Mouse (Mus musculus) intestine, postnatal 0 days (tissue): Measurements from ENCODE around the gene Tpr. TPM values are rescaled to one million over a fixed set of nuclear protein-coding genes. Genes with fewer than 3 reads are reported as not detected.

ENCODE experiments used
- ATAC-seq: fragments of 200-750 bp; cut with Nextera tagmentation; 2 replicates; pipeline ENCODE4 v1.8.0; 2017; ENCODE audit warnings: mild to moderate bottlenecking, moderate TSS enrichment, moderate library complexity
- H3K27ac ChIP-seq: fragments of 300-500 bp; sonication (generic); 2 replicates; pipeline ENCODE4 v1.5.1; 2014; ENCODE audit warnings: mild to moderate bottlenecking, low read depth, low read length, moderate library complexity
- H3K27me3 ChIP-seq: fragments of 300-500 bp; sonication (generic); replicated peaks from 2 replicates; pipeline ENCODE4 v1.6.1; 2014; ENCODE audit warnings: low read length, mixed read lengths; ENCODE audit not compliant: control insufficient read depth, insufficient read depth
- H3K36me3 ChIP-seq: fragments of 300-500 bp; sonication (generic); 2 replicates; pipeline ENCODE4 v1.6.1; 2014; ENCODE audit warnings: mild to moderate bottlenecking, moderate library complexity; ENCODE audit not compliant: control insufficient read depth, insufficient read depth
- H3K4me1 ChIP-seq: fragments of 300-500 bp; sonication (generic); replicated peaks from 2 replicates; pipeline ENCODE4 v1.6.1; 2014; ENCODE audit warnings: antibody characterized with exemption, low read length, mixed read lengths; ENCODE audit not compliant: control insufficient read depth, insufficient read depth
- H3K4me2 ChIP-seq: fragments of 300-500 bp; sonication (generic); replicated peaks from 2 replicates; pipeline ENCODE4 v1.6.1; 2014; ENCODE audit warnings: low read depth, mild to moderate bottlenecking, moderate library complexity
- H3K4me3 ChIP-seq: fragments of 300-500 bp; sonication (generic); 2 replicates; pipeline ENCODE4 v1.5.1; 2014; ENCODE audit warnings: low read depth, low read length
- H3K9ac ChIP-seq: fragments of 300-500 bp; sonication (generic); 2 replicates; pipeline ENCODE4 v1.6.1; 2014; ENCODE audit warnings: mild to moderate bottlenecking, low read depth, low read length
- H3K9me3 ChIP-seq: fragments of 300-500 bp; sonication (generic); 2 replicates; pipeline ENCODE4 v1.6.1; 2016; ENCODE audit warnings: mixed run types; ENCODE audit not compliant: control insufficient read depth
- CTCF ChIP-seq: sonication (generic); IDR thresholded peaks from 2 replicates; pipeline ENCODE4 v1.5.1; 2016; ENCODE audit warnings: low read depth, mild to moderate bottlenecking, control low read depth, antibody characterized with exemption, moderate library complexity
- WGBS: fragments of 180-500 bp; shearing (Covaris S2); extraction: QIAGEN DNeasy Blood & Tissue Kit; methylation state at CpG from one replicate; pipeline ENCODE4 v1.1.7; 2014; 5-methylcytosine and 5-hydroxymethylcytosine counted together
- polyA plus RNA-seq: library from polyadenylated mRNA; unstranded; fragments of >200 nt; fragmentation: Nextera tagmentation; extraction: Ambion mirVana; gene quantifications from 2 replicates; pipeline ENCODE4 v1.2.1, GENCODE M21; 2015

Gene Tpr
- 89.7 and 93.1 TPM in 2 replicates for polyA plus RNA-seq

- TF ChIP-seq CTCF: peak; percentile 95
- ATAC-seq: peak; percentile 99
- peaks cover 28% of the 10 kb centered on the region for H3K36me3 ChIP-seq
- under 1% methylated on average over 75 of the region's 76 CpGs for WGBS
- no peaks in the 10 kb centered on the region for H3K9me3 ChIP-seq
- H3K4me3 ChIP-seq: peak within 1 kb of the TSS; percentile 68
- peak within 1 kb of the TSS; percentile 85 for H3K27ac ChIP-seq
- H3K4me1 ChIP-seq: 0 out of 2 replicates have a peak, but pooled peaks cover 4% of the 10 kb centered on the region
- H3K4me2 ChIP-seq: peak within 1 kb of the TSS; percentile 61
- H3K27me3 ChIP-seq: no peaks in the 10 kb centered on the region
- H3K9ac ChIP-seq: peak within 1 kb of the TSS; percentile 78
Measured at GRCm38 (mm10) chr1:150392638-150393487, at the start of gene Tpr, which contains the start of gene Odr4. Tpr (plus strand) TSS chr1:150392838. Odr4 (minus strand) TSS chr1:150393080.

- TF ChIP-seq CTCF: no peak
- ATAC-seq: no peak
- 68% methylated on average over 1 of the region's 1 CpGs for WGBS
Measured at GRCm38 (mm10) chr1:150360864-150361263, 31.8 kb upstream of the Tpr start.

GRCm38 (mm10) chr1:150372895-150373294 lies 19.7 kb upstream of the Tpr start:
- no peaks in the 10 kb centered on the region for H3K27me3 ChIP-seq
- no peak overlapping the region for H3K4me2 ChIP-seq
- no peaks in the 10 kb centered on the region for H3K4me1 ChIP-seq
- H3K9me3 ChIP-seq: no peaks in the 10 kb centered on the region
- H3K36me3 ChIP-seq: peaks cover 19% of the 10 kb centered on the region
- H3K4me3 ChIP-seq: no peak overlapping the region
- H3K9ac ChIP-seq: no peak overlapping the region
- no peak overlapping the region for H3K27ac ChIP-seq
- peak; percentile 56 for TF ChIP-seq CTCF
- WGBS: 78% methylated on average over 3 of the region's 3 CpGs
- ATAC-seq: no peak

More at GRCm38 (mm10) chr1:150360864-150361263, 31.8 kb upstream of the Tpr start:
- Histone ChIP-seq H3K36me3 (peaks cover 22% of the 10 kb centered on the region), H3K4me2 (no peak overlapping the region), H3K27ac (no peak overlapping the region), H3K27me3 (no peaks in the 10 kb centered on the region), H3K4me1 (no peaks in the 10 kb centered on the region), H3K9ac (no peak overlapping the region), H3K4me3 (no peak overlapping the region), H3K9me3 (no peaks in the 10 kb centered on the region)

- H3K4me2 ChIP-seq: no peak overlapping the region
- no peak overlapping the region for H3K9ac ChIP-seq
- no peak for ATAC-seq
- no peaks in the 10 kb centered on the region for H3K27me3 ChIP-seq
- no peak for TF ChIP-seq CTCF
- H3K4me1 ChIP-seq: no peaks in the 10 kb centered on the region
- 92% methylated on average over 2 of the region's 2 CpGs for WGBS
- H3K9me3 ChIP-seq: no peaks in the 10 kb centered on the region
- H3K4me3 ChIP-seq: no peak overlapping the region
- H3K27ac ChIP-seq: no peak overlapping the region
- H3K36me3 ChIP-seq: peaks cover 19% of the 10 kb centered on the region
Measured at GRCm38 (mm10) chr1:150374247-150374646, 18.4 kb upstream of the Tpr start.

GRCm38 (mm10) chr1:150384138-150384537 lies 8.5 kb upstream of the Tpr start:
- ATAC-seq: no peak
- 94% methylated on average over 4 of the region's 4 CpGs for WGBS
- no peak for TF ChIP-seq CTCF
- H3K4me2 ChIP-seq: no peak overlapping the region
- H3K27me3 ChIP-seq: no peaks in the 10 kb centered on the region
- no peak overlapping the region for H3K27ac ChIP-seq
- H3K4me3 ChIP-seq: no peak overlapping the region
- no peaks in the 10 kb centered on the region for H3K9me3 ChIP-seq
- H3K9ac ChIP-seq: no peak overlapping the region
- peaks cover 44% of the 10 kb centered on the region for H3K36me3 ChIP-seq
- no peaks in the 10 kb centered on the region for H3K4me1 ChIP-seq

- ATAC-seq: no peak
- H3K36me3 ChIP-seq: peaks cover 44% of the 10 kb centered on the region
Measured at GRCm38 (mm10) chr1:150387572-150387971, 5.1 kb upstream of the Tpr start.

More at GRCm38 (mm10) chr1:150387572-150387971, 5.1 kb upstream of the Tpr start:
- Histone ChIP-seq H3K9me3 (no peaks in the 10 kb centered on the region), H3K4me2 (no peak overlapping the region), H3K9ac (no peak overlapping the region), H3K4me3 (no peak overlapping the region), H3K27me3 (no peaks in the 10 kb centered on the region), H3K27ac (no peak overlapping the region), H3K4me1 (0 out of 2 replicates have a peak, but pooled peaks cover 4% of the 10 kb centered on the region)
- no peak for TF ChIP-seq CTCF
- WGBS: 95% methylated on average over 9 of the region's 9 CpGs
